Mouse (Mus musculus) forebrain, embryonic 10.5 days (tissue): ENCODE data around the gene Gm28308. TPM values are rescaled to one million over a fixed set of nuclear protein-coding genes. Genes with fewer than 3 reads are reported as not detected.

Experiments
- DNase-seq: peaks from one replicate; pipeline ENCODE4 v3.0.0-alpha.2; 2017; ENCODE audit warnings: low spot score; ENCODE audit errors: extremely low spot score
- H3K27ac ChIP-seq: fragments of 300-500 bp; sonication (generic); 2 replicates; pipeline ENCODE4 v1.5.1; 2016; ENCODE audit warnings: mild to moderate bottlenecking
- H3K27me3 ChIP-seq: fragments of 300-500 bp; sonication (generic); 2 replicates; pipeline ENCODE4 v1.6.1; 2016; ENCODE audit warnings: mild to moderate bottlenecking; ENCODE audit not compliant: poor library complexity, severe bottlenecking
- H3K36me3 ChIP-seq: fragments of 300-500 bp; sonication (generic); replicated peaks from 2 replicates; pipeline ENCODE4 v1.6.1; 2016; ENCODE audit warnings: mild to moderate bottlenecking, moderate library complexity
- H3K4me1 ChIP-seq: fragments of 300-500 bp; sonication (generic); 2 replicates; pipeline ENCODE4 v1.6.1; 2016
- H3K4me3 ChIP-seq: fragments of 300-500 bp; sonication (generic); 2 replicates; pipeline ENCODE4 v1.5.1; 2016; ENCODE audit warnings: mild to moderate bottlenecking, moderate library complexity
- H3K9me3 ChIP-seq: fragments of 300-500 bp; sonication (generic); 2 replicates; pipeline ENCODE4 v1.6.1; 2016; ENCODE audit warnings: mild to moderate bottlenecking, moderate library complexity
- WGBS: fragments of 180-500 bp; shearing (Covaris S2); methylation state at CpG from one replicate; pipeline ENCODE4 v1.1.7; 2016; 5-methylcytosine and 5-hydroxymethylcytosine counted together
- polyA plus RNA-seq: library from polyadenylated mRNA; unstranded; fragments of >200 nt; fragmentation: Nextera tagmentation; extraction: Ambion mirVana; gene quantifications from 2 replicates; pipeline ENCODE4 v1.2.1, GENCODE M21; 2016

Gm28308 gene
- polyA plus RNA-seq, 1 experiment from 2014 or later = not detected

DNA sequence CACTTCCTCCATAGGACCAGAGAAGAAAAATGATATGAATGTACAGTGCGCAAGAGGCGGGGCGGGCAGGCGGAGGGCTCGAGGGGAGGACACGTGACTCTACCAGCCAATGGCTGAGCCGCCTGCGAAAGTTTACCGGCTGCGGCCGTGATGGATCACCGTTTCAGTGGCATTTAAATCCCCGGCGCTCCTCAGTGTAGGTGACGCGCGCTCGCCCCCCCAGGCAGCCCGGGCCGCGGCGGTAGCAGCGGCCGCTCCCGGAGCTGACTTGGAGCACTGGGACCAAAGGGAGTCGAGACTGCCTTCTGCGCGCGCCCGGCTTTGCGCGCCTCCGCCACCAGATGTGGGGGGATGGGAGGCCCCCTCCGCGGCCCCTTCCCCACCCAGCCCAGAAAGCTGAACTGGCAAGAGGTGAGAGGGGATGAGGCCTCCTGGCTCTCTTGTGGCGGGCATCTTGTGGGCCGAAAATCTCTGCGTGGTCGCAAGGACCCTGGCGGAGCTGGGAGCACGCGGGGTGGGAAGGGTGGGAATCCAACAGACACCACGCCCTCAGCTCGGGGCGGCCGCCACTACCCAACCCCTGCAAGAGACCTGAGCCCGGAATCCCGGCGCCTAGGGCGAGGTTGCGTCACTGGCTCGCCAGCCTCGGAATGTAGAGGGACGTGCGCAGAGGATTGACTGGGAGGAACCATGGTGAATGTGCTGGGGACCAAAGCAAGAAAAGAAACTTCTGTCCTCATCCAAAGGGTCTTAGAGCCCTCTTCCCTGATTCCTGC lies 54.7 kb downstream of the Gm28308 start, which contains the start of gene Hoxa1:
Gene Hoxa1 (minus strand): TSS at position 42 of the 776 bp plus-strand sequence.
- H3K4me1 ChIP-seq = peaks cover 28% of the 10 kb centered on the region
- WGBS = under 1% methylated on average over 55 of the region's 55 CpGs
- DNase-seq = peak; percentile 74
- H3K36me3 ChIP-seq = no peaks in the 10 kb centered on the region
- no peak within 1 kb of the TSS for H3K27ac ChIP-seq
- H3K27me3 ChIP-seq = peaks cover 100% of the 10 kb centered on the region
- H3K9me3 ChIP-seq = no peaks in the 10 kb centered on the region
- peak within 1 kb of the TSS; percentile 69 for H3K4me3 ChIP-seq

DNA sequence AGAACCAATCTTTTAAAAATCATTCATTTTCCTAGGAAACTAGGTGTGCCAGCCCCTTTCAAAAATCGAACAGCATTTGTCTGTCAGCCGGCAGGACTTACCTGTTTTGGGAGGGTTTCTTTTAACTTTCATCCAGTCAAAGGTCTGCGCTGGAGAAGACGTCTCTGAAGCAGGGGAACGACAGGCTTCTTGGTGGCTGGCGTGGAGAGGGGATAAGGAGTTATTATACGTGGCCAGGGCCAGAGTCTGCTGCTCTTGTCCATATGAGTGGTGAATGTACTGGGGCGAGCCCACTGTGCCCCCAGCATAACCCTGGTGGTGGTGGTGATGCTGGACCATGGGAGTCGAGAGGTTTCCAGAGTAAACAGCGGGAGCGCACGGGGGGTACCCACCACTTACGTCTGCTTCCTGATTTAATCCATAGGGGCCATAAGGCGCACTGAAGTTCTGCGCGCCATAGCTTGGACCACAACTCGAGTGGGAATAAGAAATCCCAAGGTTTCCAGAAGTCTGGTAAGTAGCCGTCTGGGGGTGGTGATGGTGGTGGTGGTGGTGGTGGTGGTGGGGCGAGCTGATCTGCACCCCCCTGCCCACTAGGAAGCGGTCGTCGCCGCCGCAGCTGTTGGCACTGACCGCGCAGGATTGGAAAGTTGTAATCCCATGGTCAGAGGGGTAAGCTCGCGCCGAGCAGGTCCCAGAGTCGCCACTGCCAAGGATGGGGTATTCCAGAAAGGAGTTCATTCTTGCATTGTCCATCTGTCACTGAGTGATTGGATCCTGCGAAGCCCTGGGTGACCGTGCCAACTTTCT lies 55.5 kb downstream of the Gm28308 start:
- peak overlapping the region; percentile 69 for H3K4me3 ChIP-seq
- WGBS = 1% methylated on average over 32 of the region's 32 CpGs
- peaks cover 100% of the 10 kb centered on the region for H3K27me3 ChIP-seq
- H3K27ac ChIP-seq = no peak overlapping the region
- peaks cover 24% of the 10 kb centered on the region for H3K4me1 ChIP-seq
- H3K9me3 ChIP-seq = no peaks in the 10 kb centered on the region
- DNase-seq = no peak
- H3K36me3 ChIP-seq = no peaks in the 10 kb centered on the region

- Histone ChIP-seq H3K4me3 (no peak overlapping the region), H3K27me3 (peaks cover 100% of the 10 kb centered on the region), H3K9me3 (no peaks in the 10 kb centered on the region), H3K4me1 (peaks cover 24% of the 10 kb centered on the region), H3K27ac (no peak overlapping the region), H3K36me3 (no peaks in the 10 kb centered on the region)
- DNase-seq = peak; percentile 23
- WGBS = 1% methylated on average over 20 of the region's 20 CpGs
These were observed 56.5 kb downstream of the Gm28308 start for GRCm38 (mm10) chr6:52156551-52157200.

DNA sequence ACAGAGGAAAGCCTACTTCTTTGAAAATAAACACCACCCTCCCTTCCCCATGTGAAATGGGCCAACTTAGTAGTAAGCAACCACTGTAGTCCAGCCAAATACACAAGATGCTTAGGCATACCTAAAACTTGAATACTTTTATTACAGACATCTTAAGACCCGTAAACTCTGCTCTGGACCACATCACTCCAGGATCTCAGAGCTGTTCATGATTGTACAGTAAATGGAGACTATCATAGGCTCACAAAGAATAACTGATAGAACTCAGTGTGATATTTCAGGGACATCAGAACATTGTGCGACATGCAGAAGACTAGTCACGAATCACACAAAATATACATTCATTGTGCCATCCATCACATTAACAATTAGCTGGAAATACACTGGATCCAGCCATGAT lies 57.7 kb downstream of the Gm28308 start:
- peaks cover 24% of the 10 kb centered on the region for H3K4me1 ChIP-seq
- WGBS = 33% methylated on average over 3 of the region's 3 CpGs
- no peaks in the 10 kb centered on the region for H3K9me3 ChIP-seq
- H3K36me3 ChIP-seq = no peaks in the 10 kb centered on the region
- peaks cover 100% of the 10 kb centered on the region for H3K27me3 ChIP-seq
- DNase-seq = no peak
- no peak overlapping the region for H3K27ac ChIP-seq
- H3K4me3 ChIP-seq = no peak overlapping the region

DNA sequence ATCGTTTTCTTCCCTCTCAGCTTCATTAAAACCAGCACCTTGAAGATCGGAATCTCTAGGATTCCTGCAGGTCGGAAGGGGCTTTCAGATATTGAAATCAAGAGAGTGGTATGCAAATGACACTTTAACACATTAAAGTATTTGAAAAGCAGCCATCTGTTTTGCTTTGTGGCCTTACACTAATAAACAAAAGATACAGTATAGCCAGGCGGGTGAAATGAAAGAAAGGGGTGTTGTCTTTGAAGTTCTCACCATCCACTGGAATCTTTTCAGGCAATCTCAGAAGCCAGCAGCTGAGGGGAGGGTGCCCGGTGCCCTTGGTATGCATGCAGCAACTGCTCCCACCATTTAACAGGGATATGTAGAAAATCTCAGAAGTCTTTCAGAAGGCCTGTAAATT lies 59.1 kb downstream of the Gm28308 start:
- H3K4me1 ChIP-seq = peaks cover 18% of the 10 kb centered on the region
- H3K36me3 ChIP-seq = no peaks in the 10 kb centered on the region
- no peak for DNase-seq
- H3K27ac ChIP-seq = no peak overlapping the region
- 3% methylated on average over 5 of the region's 5 CpGs for WGBS
- H3K27me3 ChIP-seq = peaks cover 100% of the 10 kb centered on the region
- H3K9me3 ChIP-seq = peaks cover 4% of the 10 kb centered on the region
- H3K4me3 ChIP-seq = no peak overlapping the region

GRCm38 (mm10) chr6:52153270-52153669 lies 59.9 kb downstream of the Gm28308 start:
- Histone ChIP-seq H3K4me3 (no peak overlapping the region), H3K9me3 (peaks cover 4% of the 10 kb centered on the region), H3K27ac (no peak overlapping the region), H3K27me3 (peaks cover 100% of the 10 kb centered on the region), H3K36me3 (no peaks in the 10 kb centered on the region), H3K4me1 (peaks cover 10% of the 10 kb centered on the region)
- 2% methylated on average over 6 of the region's 6 CpGs for WGBS
- DNase-seq = peak; percentile 17

DNA sequence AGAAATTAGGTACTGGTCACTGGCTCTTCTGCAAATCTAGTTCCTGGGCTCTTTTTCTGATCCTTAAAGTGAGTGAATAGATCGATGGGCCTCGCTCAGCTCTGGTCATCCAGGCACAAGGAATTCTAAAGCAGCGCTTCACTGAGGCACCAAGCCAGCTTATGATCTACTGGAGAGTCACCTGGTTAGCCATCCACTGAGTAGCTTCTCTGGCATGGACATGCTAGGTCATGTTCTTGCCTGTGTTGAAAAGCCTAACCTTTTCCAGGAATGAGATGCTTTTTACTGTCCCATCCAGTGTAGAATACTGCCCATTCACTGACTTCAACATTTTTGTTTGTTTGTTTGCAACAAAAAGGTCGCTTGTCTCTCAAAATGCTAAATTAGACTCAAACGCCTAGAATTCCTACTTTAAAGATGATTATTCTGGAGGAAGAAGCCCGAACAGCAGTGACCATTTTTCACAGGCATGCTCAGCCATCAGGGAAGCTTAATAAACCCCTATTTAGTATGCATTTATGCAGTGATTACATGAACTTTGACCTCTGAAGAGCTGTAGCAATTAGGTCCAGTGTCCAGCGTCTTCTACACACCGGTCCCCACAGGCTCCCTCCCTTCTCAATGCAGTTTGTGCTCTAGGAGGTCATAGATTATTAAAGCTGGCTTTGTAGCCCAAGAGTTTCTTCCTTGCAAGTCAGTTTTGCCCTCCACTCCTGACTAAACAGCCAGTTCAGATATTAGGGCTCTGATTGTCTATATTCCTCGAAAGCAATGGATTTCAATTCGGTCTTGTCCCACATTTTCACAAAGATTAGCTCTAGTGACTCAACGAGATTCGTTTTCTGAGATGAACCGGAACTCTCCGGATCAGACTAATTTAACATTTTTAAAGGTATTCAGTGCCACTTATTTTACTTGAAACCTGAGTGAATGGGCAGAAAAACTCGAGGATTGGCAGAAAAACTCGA lies 60.6 kb downstream of the Gm28308 start:
- peaks cover 4% of the 10 kb centered on the region for H3K9me3 ChIP-seq
- 2% methylated on average over 16 of the region's 16 CpGs for WGBS
- H3K27ac ChIP-seq = no peak overlapping the region
- peak; percentile 18 for DNase-seq
- no peak overlapping the region for H3K4me3 ChIP-seq
- H3K4me1 ChIP-seq = peaks cover 5% of the 10 kb centered on the region
- no peaks in the 10 kb centered on the region for H3K36me3 ChIP-seq
- H3K27me3 ChIP-seq = peaks cover 100% of the 10 kb centered on the region

DNA sequence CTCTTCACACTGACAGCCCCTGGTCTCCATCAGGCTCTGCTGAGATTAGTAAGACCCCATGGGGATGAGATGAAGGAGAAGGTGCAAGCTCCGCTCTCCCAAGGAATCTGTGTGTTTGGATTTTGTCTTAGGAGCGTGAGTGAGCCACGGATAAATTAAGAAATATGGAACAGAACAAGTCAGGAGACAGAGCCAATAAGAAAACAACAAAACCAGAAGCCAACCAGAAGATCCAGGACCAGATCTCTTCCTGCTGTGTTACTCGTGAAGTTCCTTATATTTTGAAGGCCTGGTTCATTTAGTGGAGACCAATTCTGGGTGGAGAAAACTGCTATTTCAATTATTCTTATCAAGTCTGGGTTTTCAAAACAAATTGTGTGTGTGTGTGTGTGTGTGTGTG lies 61.6 kb downstream of the Gm28308 start:
- Histone ChIP-seq H3K36me3 (no peaks in the 10 kb centered on the region), H3K9me3 (peaks cover 4% of the 10 kb centered on the region), H3K4me3 (no peak overlapping the region), H3K27ac (no peak overlapping the region), H3K4me1 (peaks cover 5% of the 10 kb centered on the region), H3K27me3 (peaks cover 100% of the 10 kb centered on the region)
- peak; percentile 13 for DNase-seq
- 3% methylated on average over 4 of the region's 4 CpGs for whole genome bisulfite sequencing

GRCm38 (mm10) chr6:52150401-52150966 lies 62.7 kb downstream of the Gm28308 start:
- peak; percentile 31 for DNase-seq
- Histone ChIP-seq H3K4me3 (no peak overlapping the region), H3K27ac (no peak overlapping the region), H3K36me3 (no peaks in the 10 kb centered on the region), H3K9me3 (peaks cover 4% of the 10 kb centered on the region), H3K27me3 (peaks cover 100% of the 10 kb centered on the region), H3K4me1 (peaks cover 5% of the 10 kb centered on the region)
- 3% methylated on average over 16 of the region's 16 CpGs for WGBS

DNA sequence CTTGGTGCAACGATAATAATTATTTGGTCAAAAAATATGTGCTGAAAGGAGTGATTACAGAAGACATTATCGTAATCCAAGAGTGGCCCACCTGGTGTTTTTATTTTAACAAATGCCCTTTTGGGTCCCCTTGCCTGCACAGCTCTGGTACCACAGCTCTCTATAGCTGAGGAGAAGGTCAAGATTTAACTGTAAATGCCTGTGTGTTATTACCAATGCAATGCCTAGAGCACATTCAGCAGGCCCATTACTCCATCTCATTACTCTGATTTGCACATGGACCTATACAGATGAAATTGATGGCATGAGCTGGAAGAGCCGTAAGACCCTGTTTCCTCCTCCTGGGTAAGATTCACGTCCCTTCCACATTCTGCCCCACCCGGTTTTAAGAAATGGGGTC lies 74.0 kb downstream of the Gm28308 start:
- Histone ChIP-seq H3K4me1 (peaks cover 15% of the 10 kb centered on the region), H3K27me3 (peaks cover 20% of the 10 kb centered on the region; the same call in 1 of the 2 replicates), H3K9me3 (no peaks in the 10 kb centered on the region), H3K27ac (no peak overlapping the region), H3K36me3 (no peaks in the 10 kb centered on the region), H3K4me3 (no peak overlapping the region)
- DNase-seq = no peak
- WGBS = 93% methylated on average over 5 of the region's 5 CpGs

- no peak overlapping the region for H3K4me3 ChIP-seq
- peaks cover 15% of the 10 kb centered on the region for H3K4me1 ChIP-seq
- H3K27ac ChIP-seq = no peak overlapping the region
- no peak for DNase-seq
- H3K36me3 ChIP-seq = no peaks in the 10 kb centered on the region
- 86% methylated on average over 10 of the region's 10 CpGs for WGBS
- H3K27me3 ChIP-seq = peaks cover 20% of the 10 kb centered on the region; the same call in 1 of the 2 replicates
- no peaks in the 10 kb centered on the region for H3K9me3 ChIP-seq
These were observed 74.6 kb downstream of the Gm28308 start for GRCm38 (mm10) chr6:52138576-52138975.
